Mouse (Mus musculus): ENCODE measurements around the gene Faap20. TPM values are rescaled to one million over a fixed set of nuclear protein-coding genes. Genes with fewer than 3 reads are reported as not detected.

Gene Faap20
- polyA plus RNA-seq, 1 experiment from 2014 or later: 110 TPM

DNA sequence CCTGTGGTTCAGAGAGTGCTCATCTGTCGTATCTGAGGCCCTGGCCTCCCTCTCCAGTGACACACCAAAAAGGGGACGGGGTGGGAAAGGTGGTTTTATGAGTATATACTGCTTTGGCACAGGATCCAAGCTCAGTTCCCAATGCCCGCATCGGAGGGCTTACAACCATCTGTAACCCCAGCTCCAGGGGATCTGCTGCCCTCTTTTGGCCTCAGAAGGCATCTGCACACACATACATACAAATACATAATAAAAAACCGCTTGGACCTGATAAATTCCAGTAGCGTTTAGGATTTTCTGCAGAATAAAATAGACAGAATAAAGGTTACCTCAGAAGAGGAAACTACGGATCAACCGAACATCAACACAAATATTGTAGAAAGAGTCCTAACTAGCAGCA is 29.5 kb downstream of the Faap20 start:
- peak; percentile 74 for DNase-seq (ENCODE audit: low spot score, missing footprints)
- Histone ChIP-seq H3K9ac (ENCODE audit: low read length) (no peak overlapping the region), H3K9me3 (ENCODE audit: control insufficient read depth, low read length) (no peaks in the 10 kb centered on the region), H3K4me3 (ENCODE audit: low read depth, low read length) (no peak overlapping the region), H3K4me2 (no peak overlapping the region), H3K27ac (ENCODE audit: low read depth, low read length) (no peak overlapping the region), H3K4me1 (ENCODE audit: control insufficient read depth, insufficient read depth, low read length) (no peaks in the 10 kb centered on the region), H3K27me3 (ENCODE audit: control insufficient read depth, insufficient read depth, low read length) (no peaks in the 10 kb centered on the region), H3K36me3 (ENCODE audit: control insufficient read depth, insufficient read depth, low read length) (no peaks in the 10 kb centered on the region)
- WGBS: 82% methylated on average over 8 of the region's 8 CpGs
- no peak for ATAC-seq (ENCODE audit: low FRiP score)

DNA sequence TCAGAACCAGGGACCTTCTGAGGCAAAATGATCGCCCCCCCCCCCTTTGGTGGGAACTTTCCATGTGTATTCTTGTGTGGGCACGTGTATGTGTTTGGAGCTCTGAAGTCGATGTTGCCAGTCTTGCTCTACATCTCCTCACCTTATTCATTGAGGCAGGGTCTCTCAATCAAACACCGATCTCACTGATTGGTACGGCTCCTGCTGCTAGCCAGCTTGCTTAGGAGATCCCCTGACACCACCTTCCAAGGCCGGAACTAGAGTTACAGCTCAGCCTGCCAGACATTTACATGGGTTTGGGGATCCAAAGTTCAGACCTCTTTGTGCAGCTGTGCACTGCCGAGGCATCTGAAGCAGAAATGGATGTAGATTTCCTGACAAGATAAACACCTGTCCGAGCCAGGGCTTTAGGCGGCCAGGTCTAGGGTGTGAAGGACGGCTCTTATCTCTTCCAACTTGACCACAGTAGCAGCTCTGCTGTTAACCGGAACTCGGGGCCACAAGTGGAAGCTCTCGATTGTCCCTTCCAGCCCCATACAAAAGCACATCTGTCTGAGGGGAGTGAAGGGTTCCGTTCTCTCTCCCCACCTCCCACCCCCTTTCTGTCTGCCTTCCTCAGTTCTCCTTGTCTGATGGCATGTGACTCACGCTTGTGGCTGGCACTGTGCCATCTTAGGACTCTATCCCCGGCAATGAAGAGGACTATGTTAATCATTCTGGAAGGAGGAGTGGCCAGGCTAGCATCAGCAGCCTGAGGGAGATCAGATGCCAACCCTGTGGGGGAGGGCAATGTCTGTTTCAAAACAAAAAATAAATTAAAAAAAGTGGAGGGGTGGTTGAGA is 30.5 kb downstream of the Faap20 start:
- H3K36me3 ChIP-seq (ENCODE audit: control insufficient read depth, insufficient read depth, low read length): no peaks in the 10 kb centered on the region
- H3K4me1 ChIP-seq (ENCODE audit: control insufficient read depth, insufficient read depth, low read length): no peaks in the 10 kb centered on the region
- no peaks in the 10 kb centered on the region for H3K9me3 ChIP-seq (ENCODE audit: control insufficient read depth, low read length)
- no peaks in the 10 kb centered on the region for H3K27me3 ChIP-seq (ENCODE audit: control insufficient read depth, insufficient read depth, low read length)
- ATAC-seq (ENCODE audit: low FRiP score) (no peak), DNase-seq (ENCODE audit: low spot score, missing footprints) (peak; percentile 70)
- H3K27ac ChIP-seq (ENCODE audit: low read depth, low read length): no peak overlapping the region
- H3K4me2 ChIP-seq: no peak overlapping the region
- no peak overlapping the region for H3K9ac ChIP-seq (ENCODE audit: low read length)
- no peak overlapping the region for H3K4me3 ChIP-seq (ENCODE audit: low read depth, low read length)
- WGBS: 86% methylated on average over 16 of the region's 16 CpGs

DNA sequence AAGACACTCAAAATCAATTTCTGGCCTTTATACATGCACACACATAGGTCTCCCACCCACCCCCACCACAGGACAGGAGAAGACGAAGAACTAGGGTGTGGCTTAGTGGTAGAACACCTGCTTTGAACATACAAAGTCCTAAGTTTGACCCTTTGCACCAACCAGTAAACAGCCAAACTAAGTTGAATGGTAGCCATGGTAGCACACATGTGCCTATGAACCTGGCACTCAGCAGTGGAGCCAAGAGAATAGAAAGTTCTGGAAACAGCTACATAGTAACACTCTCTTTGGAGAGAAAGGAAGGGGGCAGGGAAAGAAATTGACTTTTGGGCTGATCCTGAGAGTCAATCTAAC is 31.1 kb downstream of the Faap20 start:
- no peaks in the 10 kb centered on the region for H3K27me3 ChIP-seq (ENCODE audit: control insufficient read depth, insufficient read depth, low read length)
- no peaks in the 10 kb centered on the region for H3K36me3 ChIP-seq (ENCODE audit: control insufficient read depth, insufficient read depth, low read length)
- no peaks in the 10 kb centered on the region for H3K4me1 ChIP-seq (ENCODE audit: control insufficient read depth, insufficient read depth, low read length)
- H3K9me3 ChIP-seq (ENCODE audit: control insufficient read depth, low read length): no peaks in the 10 kb centered on the region
- no peak overlapping the region for H3K4me3 ChIP-seq (ENCODE audit: low read depth, low read length)
- no peak overlapping the region for H3K4me2 ChIP-seq
- H3K9ac ChIP-seq (ENCODE audit: low read length): no peak overlapping the region
- H3K27ac ChIP-seq (ENCODE audit: low read depth, low read length): no peak overlapping the region
- WGBS: 96% methylated on average over 1 of the region's 1 CpGs
- DNase-seq (ENCODE audit: low spot score, missing footprints): no peak
- ATAC-seq (ENCODE audit: low FRiP score): no peak

DNA sequence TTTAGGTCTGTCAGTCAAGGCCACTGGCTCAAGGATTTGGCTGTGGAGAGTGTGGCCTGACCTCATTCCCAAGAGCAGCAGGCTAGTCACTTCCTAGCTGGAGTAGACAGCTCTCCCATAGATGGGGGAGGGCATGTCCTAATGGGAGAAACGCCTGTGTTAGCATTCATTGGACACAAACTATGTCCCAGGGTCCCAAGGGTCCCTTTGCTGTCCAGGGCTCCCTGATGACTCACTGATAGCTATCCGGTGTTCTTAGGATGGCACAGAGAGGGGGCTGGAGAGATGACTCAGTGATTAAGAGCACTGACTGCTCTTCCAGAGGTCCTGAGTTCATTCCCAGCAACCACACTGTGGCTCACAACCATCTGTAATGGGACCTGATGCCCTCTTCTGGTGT is 31.6 kb downstream of the Faap20 start:
- ATAC-seq (ENCODE audit: low FRiP score): no peak

DNA sequence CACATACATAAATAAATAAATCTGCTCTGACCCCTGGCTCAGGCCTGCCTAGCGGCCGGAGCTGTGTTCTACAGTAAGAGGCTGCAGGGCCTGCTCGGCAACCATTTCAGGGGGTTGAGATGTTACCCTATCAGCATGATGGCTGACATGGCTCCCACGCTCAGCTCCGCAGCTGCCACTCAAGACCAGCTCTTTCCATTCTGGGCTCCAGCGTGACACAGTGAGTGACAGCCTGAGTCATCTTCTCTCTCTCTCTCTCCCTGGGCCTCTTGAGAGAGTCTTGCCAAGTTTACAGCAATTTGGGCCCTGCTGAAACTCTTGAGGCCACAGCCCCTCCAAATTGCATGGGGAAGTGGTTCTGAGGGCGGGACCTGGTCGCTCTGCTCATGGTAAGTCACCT is 32.0 kb downstream of the Faap20 start:
- 88% methylated on average over 8 of the region's 8 CpGs for WGBS
- no peak overlapping the region for H3K4me2 ChIP-seq
- H3K27ac ChIP-seq (ENCODE audit: low read depth, low read length): no peak overlapping the region
- ATAC-seq (ENCODE audit: low FRiP score) (no peak), DNase-seq (ENCODE audit: low spot score, missing footprints) (no peak)
- H3K4me1 ChIP-seq (ENCODE audit: control insufficient read depth, insufficient read depth, low read length): no peaks in the 10 kb centered on the region
- H3K9ac ChIP-seq (ENCODE audit: low read length): no peak overlapping the region
- no peaks in the 10 kb centered on the region for H3K27me3 ChIP-seq (ENCODE audit: control insufficient read depth, insufficient read depth, low read length)
- no peaks in the 10 kb centered on the region for H3K36me3 ChIP-seq (ENCODE audit: control insufficient read depth, insufficient read depth, low read length)
- H3K9me3 ChIP-seq (ENCODE audit: control insufficient read depth, low read length): no peaks in the 10 kb centered on the region
- H3K4me3 ChIP-seq (ENCODE audit: low read depth, low read length): no peak overlapping the region

More for the DNA sequence above, 31.6 kb downstream of the Faap20 start:
- H3K9ac ChIP-seq (ENCODE audit: low read length): no peak overlapping the region
- H3K27me3 ChIP-seq (ENCODE audit: control insufficient read depth, insufficient read depth, low read length): no peaks in the 10 kb centered on the region
- peak; percentile 79 for DNase-seq (ENCODE audit: low spot score, missing footprints)
- no peaks in the 10 kb centered on the region for H3K9me3 ChIP-seq (ENCODE audit: control insufficient read depth, low read length)
- no peaks in the 10 kb centered on the region for H3K36me3 ChIP-seq (ENCODE audit: control insufficient read depth, insufficient read depth, low read length)
- no peak overlapping the region for H3K4me2 ChIP-seq
- no peak overlapping the region for H3K4me3 ChIP-seq (ENCODE audit: low read depth, low read length)
- H3K27ac ChIP-seq (ENCODE audit: low read depth, low read length): no peak overlapping the region
- no peaks in the 10 kb centered on the region for H3K4me1 ChIP-seq (ENCODE audit: control insufficient read depth, insufficient read depth, low read length)
- 88% methylated on average over 2 of the region's 2 CpGs for WGBS

DNA sequence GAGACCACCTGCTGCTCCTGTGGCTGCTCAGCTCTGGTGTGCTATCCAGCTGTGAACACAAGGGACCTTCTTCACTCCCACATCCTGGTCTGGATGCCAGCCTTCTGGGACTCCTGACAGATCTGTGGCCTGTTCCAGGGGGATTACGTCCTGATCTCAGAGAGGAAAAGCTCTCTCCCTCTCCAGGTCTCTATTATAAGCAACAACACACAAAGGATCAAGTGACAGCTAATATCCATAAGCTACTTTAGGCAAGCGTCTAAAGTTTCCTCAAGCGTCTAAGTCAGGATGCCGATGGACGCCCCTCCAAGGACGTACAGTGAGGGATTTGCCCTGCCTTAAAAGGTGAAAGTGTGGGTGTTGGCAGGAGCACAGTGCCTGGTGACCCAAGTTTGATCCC is 32.6 kb downstream of the Faap20 start:
- Histone ChIP-seq H3K4me1 (ENCODE audit: control insufficient read depth, insufficient read depth, low read length) (no peaks in the 10 kb centered on the region), H3K27ac (ENCODE audit: low read depth, low read length) (no peak overlapping the region)
- ATAC-seq (ENCODE audit: low FRiP score): no peak

DNA sequence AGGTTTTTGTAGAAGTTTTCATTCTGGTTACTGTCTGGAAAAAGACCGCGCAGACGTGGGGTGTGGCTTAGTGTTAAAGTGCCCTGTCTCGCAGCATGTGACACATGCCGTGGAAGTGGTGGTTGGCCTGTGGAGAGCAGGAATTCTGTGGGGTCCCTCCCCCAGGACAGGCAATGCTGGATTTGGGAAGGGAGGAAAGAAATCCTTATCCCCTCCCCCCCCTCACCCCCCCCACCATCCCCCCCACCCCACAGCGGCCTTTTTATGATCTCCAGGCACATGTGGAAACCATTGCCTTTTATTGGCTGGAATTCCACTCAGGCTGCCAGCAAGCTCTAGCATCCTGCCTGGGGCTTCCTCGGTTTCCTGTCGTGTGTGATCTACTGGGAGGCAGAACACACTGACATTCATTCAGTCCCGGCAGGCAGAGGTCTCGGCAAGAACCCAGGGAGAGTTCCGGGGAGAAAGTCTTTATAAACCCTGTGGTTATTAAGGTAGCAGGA is 33.5 kb downstream of the Faap20 start:
- Histone ChIP-seq H3K9me3 (ENCODE audit: control insufficient read depth, low read length) (no peaks in the 10 kb centered on the region), H3K27me3 (ENCODE audit: control insufficient read depth, insufficient read depth, low read length) (no peaks in the 10 kb centered on the region), H3K4me2 (no peak overlapping the region), H3K4me1 (ENCODE audit: control insufficient read depth, insufficient read depth, low read length) (no peaks in the 10 kb centered on the region), H3K9ac (ENCODE audit: low read length) (no peak overlapping the region), H3K27ac (ENCODE audit: low read depth, low read length) (no peak overlapping the region), H3K36me3 (ENCODE audit: control insufficient read depth, insufficient read depth, low read length) (no peaks in the 10 kb centered on the region), H3K4me3 (ENCODE audit: low read depth, low read length) (no peak overlapping the region)
- WGBS: 57% methylated on average over 11 of the region's 11 CpGs
- no peak for ATAC-seq (ENCODE audit: low FRiP score)
- DNase-seq (ENCODE audit: low spot score, missing footprints): no peak

More for the DNA sequence above, 32.6 kb downstream of the Faap20 start:
- Histone ChIP-seq H3K9ac (ENCODE audit: low read length) (no peak overlapping the region), H3K4me3 (ENCODE audit: low read depth, low read length) (no peak overlapping the region), H3K4me2 (no peak overlapping the region), H3K27me3 (ENCODE audit: control insufficient read depth, insufficient read depth, low read length) (no peaks in the 10 kb centered on the region), H3K36me3 (ENCODE audit: control insufficient read depth, insufficient read depth, low read length) (no peaks in the 10 kb centered on the region), H3K9me3 (ENCODE audit: control insufficient read depth, low read length) (no peaks in the 10 kb centered on the region)
- peak; percentile 79 for DNase-seq (ENCODE audit: low spot score, missing footprints)
- WGBS: 39% methylated on average over 6 of the region's 6 CpGs

DNA sequence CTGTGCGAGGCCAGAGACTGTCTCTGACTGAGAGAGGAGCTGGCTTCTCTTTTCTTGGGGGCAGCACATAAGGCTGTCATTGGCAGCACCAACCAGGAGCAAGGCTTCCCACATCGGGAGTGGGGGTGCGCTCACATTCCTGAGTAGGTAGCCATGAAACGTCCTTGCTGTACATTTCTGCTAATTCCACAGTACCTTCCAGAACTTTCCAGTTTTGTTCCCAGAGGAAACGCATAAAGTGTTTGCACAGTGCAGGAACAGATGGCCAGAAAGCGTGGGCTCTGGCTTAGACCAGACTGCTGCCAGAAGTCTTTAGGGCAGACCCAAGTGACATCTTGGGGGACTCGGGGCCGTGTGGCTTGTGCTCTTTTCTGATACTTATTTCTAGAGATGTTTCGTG is 34.0 kb downstream of the Faap20 start:
- Histone ChIP-seq H3K4me1 (ENCODE audit: control insufficient read depth, insufficient read depth, low read length) (no peaks in the 10 kb centered on the region), H3K27me3 (ENCODE audit: control insufficient read depth, insufficient read depth, low read length) (no peaks in the 10 kb centered on the region), H3K4me2 (no peak overlapping the region), H3K36me3 (ENCODE audit: control insufficient read depth, insufficient read depth, low read length) (no peaks in the 10 kb centered on the region), H3K4me3 (ENCODE audit: low read depth, low read length) (no peak overlapping the region), H3K9ac (ENCODE audit: low read length) (no peak overlapping the region), H3K9me3 (ENCODE audit: control insufficient read depth, low read length) (no peaks in the 10 kb centered on the region), H3K27ac (ENCODE audit: low read depth, low read length) (no peak overlapping the region)
- 84% methylated on average over 9 of the region's 9 CpGs for WGBS
- DNase-seq (ENCODE audit: low spot score, missing footprints) (no peak), ATAC-seq (ENCODE audit: low FRiP score) (no peak)

DNA sequence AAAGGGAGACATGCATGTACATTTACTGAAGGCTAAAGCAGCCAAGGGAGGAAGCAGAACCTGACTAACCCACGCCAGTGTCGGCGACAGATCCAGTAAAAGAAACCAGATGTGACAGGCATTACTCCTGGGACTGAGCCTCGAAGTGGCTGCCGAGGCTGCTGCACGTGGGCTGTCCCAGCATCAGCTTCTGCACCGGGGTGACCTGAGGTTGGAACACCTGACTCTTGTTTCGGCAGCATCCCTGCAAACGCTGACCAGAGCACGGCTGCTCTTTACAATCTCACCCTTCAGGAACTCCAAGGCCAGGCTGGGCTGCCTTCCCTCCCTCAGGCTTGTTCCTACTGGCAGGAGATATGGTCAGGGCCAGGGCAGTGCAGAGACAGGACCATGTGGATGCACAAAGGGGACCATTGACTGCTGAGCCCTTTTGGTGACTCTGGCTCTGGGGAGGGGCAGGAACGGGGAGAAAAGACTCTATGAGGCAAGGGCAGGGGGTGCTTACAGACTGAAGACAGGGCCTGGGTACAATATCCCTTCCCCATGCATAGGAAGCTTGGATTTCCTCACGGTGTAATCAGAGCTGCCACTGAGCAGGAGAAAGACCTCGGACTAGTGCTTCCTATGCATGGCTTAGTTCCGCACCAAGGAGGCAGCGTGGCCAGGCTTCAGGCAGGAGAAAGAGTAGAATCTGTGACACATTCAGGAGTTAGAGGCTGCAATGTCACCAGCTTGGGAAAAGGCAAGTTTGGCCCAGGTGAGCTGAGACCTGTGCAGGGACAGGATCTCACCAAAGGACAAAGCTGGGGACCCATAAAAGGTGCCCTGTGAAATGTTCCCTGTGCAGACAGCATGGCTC is 35.1 kb downstream of the Faap20 start:
- ATAC-seq (ENCODE audit: low FRiP score): no peak
- no peaks in the 10 kb centered on the region for H3K4me1 ChIP-seq (ENCODE audit: control insufficient read depth, insufficient read depth, low read length)
- H3K9ac ChIP-seq (ENCODE audit: low read length): no peak overlapping the region
- H3K4me2 ChIP-seq: no peak overlapping the region
- no peaks in the 10 kb centered on the region for H3K9me3 ChIP-seq (ENCODE audit: control insufficient read depth, low read length)
- peak; percentile 78 for DNase-seq (ENCODE audit: low spot score, missing footprints)
- no peaks in the 10 kb centered on the region for H3K36me3 ChIP-seq (ENCODE audit: control insufficient read depth, insufficient read depth, low read length)
- H3K4me3 ChIP-seq (ENCODE audit: low read depth, low read length): no peak overlapping the region
- no peaks in the 10 kb centered on the region for H3K27me3 ChIP-seq (ENCODE audit: control insufficient read depth, insufficient read depth, low read length)
- WGBS: 74% methylated on average over 15 of the region's 15 CpGs
- H3K27ac ChIP-seq (ENCODE audit: low read depth, low read length): no peak overlapping the region

All from midbrain, embryonic 11.5 days (tissue).